ENCODE assay signal across 8 mouse cellular contexts in genomic region chr11:62551226-62552119, GRCm38 (mm10). TPM values are rescaled to one million over a fixed set of nuclear protein-coding genes. Genes with fewer than 3 reads are reported as not detected.
DNase-seq lines count a peak whose midpoint lies in the region; ATAC-seq and TF ChIP-seq lines count a peak whose summit lies in the region.

No protein-coding gene starts in this region.

- under 1% methylated on average over 58 of the region's 58 CpGs for WGBS in heart, embryonic 15.5 days
- WGBS in lung, adult 2 months, result under 1% methylated on average over 57 of the region's 58 CpGs
- WGBS in neural tube, embryonic 15.5 days, result under 1% methylated on average over 58 of the region's 58 CpGs

- TF ChIP-seq CTCF in lung, adult 2 months (IDR thresholded peaks at IDR 0.05; ENCODE audit: insufficient read depth, low read length), result no peak

- H3K27me3 ChIP-seq in heart, embryonic 15.5 days, result no peaks in the 10 kb centered on the region
- no peaks in the 10 kb centered on the region for H3K27me3 ChIP-seq in neural tube, embryonic 15.5 days (replicated peaks)

- peak; percentile 81 for DNase-seq in c-Kit-negative CD71-positive TER-119-positive erythroid progenitor cells, embryonic 14.5 days (ENCODE audit: low read depth, low spot score)
- DNase-seq in fibroblast of lung, adult 2 months (ENCODE audit: low read depth), result peak; percentile 51
- peak; percentile 95 to 97 for DNase-seq in kidney, postnatal 4 days
- peak; percentile 93 for DNase-seq in lung, adult 2 months
- peak; percentile 95 for DNase-seq in testis, postnatal 10 days (ENCODE audit: low spot score)

- no peaks in the 10 kb centered on the region for H3K9me3 ChIP-seq in heart, embryonic 15.5 days (replicated peaks)
- H3K9me3 ChIP-seq in neural tube, embryonic 15.5 days (replicated peaks), result no peaks in the 10 kb centered on the region

- H3K4me2 ChIP-seq in heart, embryonic 15.5 days, result peak overlapping the region; percentile 90
- H3K4me2 ChIP-seq in neural tube, embryonic 15.5 days, result peak overlapping the region; percentile 51

- peak overlapping the region; percentile 81 for H3K27ac ChIP-seq in heart, embryonic 15.5 days
- peak overlapping the region; percentile 88 for H3K27ac ChIP-seq in neural tube, embryonic 15.5 days (replicated peaks)

- TF ChIP-seq POLR2A in lung, adult 2 months (IDR thresholded peaks at IDR 0.05; ENCODE audit: borderline replicate concordance, extremely low read depth, low read depth, low read length), result peak; percentile 99

- peak overlapping the region; percentile 57 for H3K9ac ChIP-seq in heart, embryonic 15.5 days
- H3K9ac ChIP-seq in neural tube, embryonic 15.5 days (replicated peaks), result peak overlapping the region; percentile 68

- H3K4me3 ChIP-seq in heart, embryonic 15.5 days, result peak overlapping the region; percentile 79
- H3K4me3 ChIP-seq in lung, adult 2 months (replicated peaks; ENCODE audit: extremely low read depth, low read depth, low read length), result peak overlapping the region; percentile 85
- peak overlapping the region; percentile 71 for H3K4me3 ChIP-seq in neural tube, embryonic 15.5 days (replicated peaks)

- peaks cover 23% of the 10 kb centered on the region for H3K36me3 ChIP-seq in heart, embryonic 15.5 days
- H3K36me3 ChIP-seq in neural tube, embryonic 15.5 days, result 0 out of 2 replicates have a peak, but pooled peaks cover 7% of the 10 kb centered on the region

- H3K4me1 ChIP-seq in heart, embryonic 15.5 days (replicated peaks), result peaks cover 24% of the 10 kb centered on the region
- H3K4me1 ChIP-seq in lung, adult 2 months (ENCODE audit: control insufficient read depth, insufficient read depth, low read length), result peaks cover 12% of the 10 kb centered on the region
- peaks cover 39% of the 10 kb centered on the region for H3K4me1 ChIP-seq in neural tube, embryonic 15.5 days

- peak; percentile 59 for ATAC-seq in CD4-positive, CD25-positive, alpha-beta regulatory T cell, adult 4 months
- peak; percentile 72 for ATAC-seq in heart, embryonic 15.5 days (replicated peaks; ENCODE audit: insufficient number of reproducible peaks, insufficient read depth, low FRiP score, low read depth)
- ATAC-seq in neural tube, embryonic 15.5 days (ENCODE audit: low FRiP score), result peak; percentile 89

RNA-seq across cellular contexts. Expression of gene Ubb, which starts 0.5 kb away (rescaled TPM):
- 1,000 to 10,000 TPM; 5,826 to 7,831 TPM for polyA plus RNA-seq in CD4-positive, CD25-positive, alpha-beta regulatory T cell, adult 4 months (2017; shearing (Covaris generic))
- polyA plus RNA-seq in heart, embryonic 15.5 days (2015; fragmentation: Nextera tagmentation; extraction: Ambion mirVana), result 2,445 and 2,567 TPM in 2 replicates
- polyA plus RNA-seq in lung, adult 2 months (2012; rRNA removed), result 1,478 and 1,739 TPM in 2 replicates
- polyA plus RNA-seq in neural tube, embryonic 15.5 days (2015; fragmentation: Nextera tagmentation; extraction: Ambion mirVana), result 4,120 and 4,434 TPM in 2 replicates

RNA-seq across cellular contexts. Expression of gene Cenpv, which starts 12.4 kb away (rescaled TPM):
- 1 to 10 TPM in 1 of 2 experiments, under 1 TPM in 1; 0.74 to 2.3 TPM for polyA plus RNA-seq in CD4-positive, CD25-positive, alpha-beta regulatory T cell, adult 4 months (2017; shearing (Covaris generic))
- 17.1 and 22.1 TPM in 2 replicates for polyA plus RNA-seq in heart, embryonic 15.5 days (2015; fragmentation: Nextera tagmentation; extraction: Ambion mirVana)
- 14.4 and 14.8 TPM in 2 replicates for polyA plus RNA-seq in lung, adult 2 months (2012; rRNA removed)
- 40.1 and 51.3 TPM in 2 replicates for polyA plus RNA-seq in neural tube, embryonic 15.5 days (2015; fragmentation: Nextera tagmentation; extraction: Ambion mirVana)

RNA-seq across cellular contexts. Expression of gene Trpv2, which starts 22.8 kb away (rescaled TPM):
- polyA plus RNA-seq in CD4-positive, CD25-positive, alpha-beta regulatory T cell, adult 4 months (2017; shearing (Covaris generic)), result 10 to 100 TPM; 65.8 to 93.5 TPM
- 4.2 and 6.4 TPM in 2 replicates for polyA plus RNA-seq in heart, embryonic 15.5 days (2015; fragmentation: Nextera tagmentation; extraction: Ambion mirVana)
- 19.6 and 21.8 TPM in 2 replicates for polyA plus RNA-seq in lung, adult 2 months (2012; rRNA removed)
- polyA plus RNA-seq in neural tube, embryonic 15.5 days (2015; fragmentation: Nextera tagmentation; extraction: Ambion mirVana), result 32.3 and 32.9 TPM in 2 replicates

Comparison
In these comparisons a context has a peak if more than half of its experiments do, and no peak if none do; other contexts are left out.
1. Peak in every context shown above with its lines: DNase-seq, ATAC-seq, H3K4me3 ChIP-seq and H3K27ac ChIP-seq.